Mouse (Mus musculus): ENCODE data around the gene Efcab14. TPM values are rescaled to one million over a fixed set of nuclear protein-coding genes. Genes with fewer than 3 reads are reported as not detected.

The Efcab14 gene
- total and polyA plus RNA-seq, 3 experiments: 18.6 to 113 (median 32.8) TPM

- H3K9me3 ChIP-seq (replicated peaks): no peaks in the 10 kb centered on the region
- TF ChIP-seq GATA1 (IDR thresholded peaks at IDR 0.05; ENCODE audit: borderline replicate concordance, low read length) (no peak), GATA2 (IDR thresholded peaks at IDR 0.05; ENCODE audit: borderline replicate concordance, low read depth, low read length) (no peak), CTCF (IDR thresholded peaks at IDR 0.05; ENCODE audit: low read depth, low read length) (peak; percentile 89), TAL1 (conservative IDR thresholded peaks at IDR 0.05; ENCODE audit: low read depth, low read length) (no peak), POLR2AphosphoS5 (IDR thresholded peaks at IDR 0.05; ENCODE audit: insufficient replicate concordance, low read depth, low read length) (no peak)
- H3K4me3 ChIP-seq (ENCODE audit: low read depth, low read length): no peak overlapping the region
- ATAC-seq (ENCODE audit: extremely low read depth, insufficient number of reproducible peaks, low FRiP score, poor library complexity, severe bottlenecking) (peak; percentile 55; the same call in 1 of the 2 replicates), DNase-seq (ENCODE audit: low spot score) (peak; percentile 45)
- no peaks in the 10 kb centered on the region for H3K36me3 ChIP-seq (replicated peaks)
- peaks cover 27% of the 10 kb centered on the region for H3K4me1 ChIP-seq (ENCODE audit: insufficient read depth, low read depth, low read length)
- peaks cover 7% of the 10 kb centered on the region for H3K27me3 ChIP-seq (ENCODE audit: insufficient read depth, low read length)
Measured at GRCm38 (mm10) chr4:115731588-115732222, 5.8 kb upstream of the Efcab14 start.

DNA sequence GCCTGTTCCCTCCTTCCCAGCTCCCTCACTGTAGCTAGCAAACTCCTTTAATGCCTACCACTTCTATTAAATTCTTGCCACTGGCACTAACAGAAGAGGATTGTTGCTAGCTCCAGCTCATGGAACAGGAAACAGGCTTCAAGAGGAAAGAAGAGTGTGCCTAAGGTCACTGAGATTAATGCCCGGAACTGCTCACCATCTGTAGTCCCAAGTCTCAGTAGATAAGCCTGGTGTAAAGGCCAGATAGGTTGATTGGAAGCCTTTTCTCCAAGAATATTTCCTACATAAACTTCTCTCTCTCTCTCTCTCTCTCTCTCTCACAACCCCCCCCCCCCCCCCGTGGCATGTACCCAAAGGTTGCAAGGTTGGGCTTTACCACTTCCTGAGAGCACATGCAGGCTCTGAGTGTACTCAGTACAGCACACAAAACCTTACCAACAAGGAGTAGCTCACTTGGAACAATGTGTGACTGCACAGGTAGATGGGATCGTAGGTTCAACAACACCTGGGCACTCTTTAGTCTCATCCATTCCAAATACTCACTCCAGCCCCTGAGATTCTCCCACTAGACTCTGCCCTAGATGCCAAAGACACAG lies 5.2 kb upstream of the Efcab14 start:
- no peaks in the 10 kb centered on the region for H3K9me3 ChIP-seq (replicated peaks)
- H3K27me3 ChIP-seq (ENCODE audit: insufficient read depth, low read length): peaks cover 7% of the 10 kb centered on the region
- TF ChIP-seq GATA2 (IDR thresholded peaks at IDR 0.05; ENCODE audit: borderline replicate concordance, low read depth, low read length) (no peak), POLR2AphosphoS5 (IDR thresholded peaks at IDR 0.05; ENCODE audit: insufficient replicate concordance, low read depth, low read length) (no peak), GATA1 (IDR thresholded peaks at IDR 0.05; ENCODE audit: borderline replicate concordance, low read length) (no peak), TAL1 (conservative IDR thresholded peaks at IDR 0.05; ENCODE audit: low read depth, low read length) (no peak), CTCF (IDR thresholded peaks at IDR 0.05; ENCODE audit: low read depth, low read length) (no peak)
- ATAC-seq (ENCODE audit: extremely low read depth, insufficient number of reproducible peaks, low FRiP score, poor library complexity, severe bottlenecking): no peak
- peaks cover 32% of the 10 kb centered on the region for H3K4me1 ChIP-seq (ENCODE audit: insufficient read depth, low read depth, low read length)
- no peaks in the 10 kb centered on the region for H3K36me3 ChIP-seq (replicated peaks)
- H3K4me3 ChIP-seq (ENCODE audit: low read depth, low read length): no peak overlapping the region
- DNase-seq (ENCODE audit: low spot score): no peak

DNA sequence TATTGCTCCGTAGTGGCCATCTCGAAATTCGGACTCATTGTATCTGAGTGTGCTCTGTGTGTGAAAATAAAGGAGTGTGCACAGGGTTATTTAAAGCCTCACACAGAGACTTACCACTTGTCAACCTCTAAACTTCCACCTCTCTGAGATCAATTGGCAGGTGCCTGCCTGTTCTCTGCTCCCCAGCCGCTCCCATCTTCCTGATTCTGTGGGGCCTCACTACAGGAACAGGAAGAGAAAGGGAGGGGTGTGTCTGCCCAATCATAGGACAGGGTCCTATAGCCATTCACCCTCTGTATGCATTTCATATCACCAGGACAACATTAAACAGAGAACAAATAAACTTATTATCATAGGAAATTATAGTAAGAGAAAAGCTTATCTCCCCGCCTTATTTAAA lies 3.8 kb upstream of the Efcab14 start:
- TF ChIP-seq CTCF (IDR thresholded peaks at IDR 0.05; ENCODE audit: low read depth, low read length): no peak
- TF ChIP-seq GATA1 (IDR thresholded peaks at IDR 0.05; ENCODE audit: borderline replicate concordance, low read length): no peak
- no peak for TF ChIP-seq POLR2AphosphoS5 (IDR thresholded peaks at IDR 0.05; ENCODE audit: insufficient replicate concordance, low read depth, low read length)
- TF ChIP-seq GATA2 (IDR thresholded peaks at IDR 0.05; ENCODE audit: borderline replicate concordance, low read depth, low read length): no peak
- no peak for TF ChIP-seq TAL1 (conservative IDR thresholded peaks at IDR 0.05; ENCODE audit: low read depth, low read length)
- Histone ChIP-seq H3K9me3 (replicated peaks) (no peaks in the 10 kb centered on the region), H3K36me3 (replicated peaks) (no peaks in the 10 kb centered on the region), H3K4me3 (ENCODE audit: low read depth, low read length) (no peak overlapping the region), H3K4me1 (ENCODE audit: insufficient read depth, low read depth, low read length) (peaks cover 38% of the 10 kb centered on the region), H3K27me3 (ENCODE audit: insufficient read depth, low read length) (peaks cover 7% of the 10 kb centered on the region)
- ATAC-seq (ENCODE audit: extremely low read depth, insufficient number of reproducible peaks, low FRiP score, poor library complexity, severe bottlenecking) (no peak; the same call in 1 of the 2 replicates), DNase-seq (ENCODE audit: low spot score) (no peak)

- peaks cover 49% of the 10 kb centered on the region for H3K4me1 ChIP-seq (ENCODE audit: insufficient read depth, low read depth, low read length)
- TF ChIP-seq GATA1 (IDR thresholded peaks at IDR 0.05; ENCODE audit: borderline replicate concordance, low read length) (no peak), CTCF (IDR thresholded peaks at IDR 0.05; ENCODE audit: low read depth, low read length) (no peak), POLR2AphosphoS5 (IDR thresholded peaks at IDR 0.05; ENCODE audit: insufficient replicate concordance, low read depth, low read length) (no peak)
- peaks cover 7% of the 10 kb centered on the region for H3K27me3 ChIP-seq (ENCODE audit: insufficient read depth, low read length)
- no peak for ATAC-seq (ENCODE audit: extremely low read depth, insufficient number of reproducible peaks, low FRiP score, poor library complexity, severe bottlenecking)
- no peaks in the 10 kb centered on the region for H3K9me3 ChIP-seq (replicated peaks)
- H3K36me3 ChIP-seq (replicated peaks): peaks cover 6% of the 10 kb centered on the region
- DNase-seq (ENCODE audit: low spot score): no peak
- H3K4me3 ChIP-seq (ENCODE audit: low read depth, low read length): no peak overlapping the region
Measured at GRCm38 (mm10) chr4:115734867-115735266, 2.7 kb upstream of the Efcab14 start.

DNA sequence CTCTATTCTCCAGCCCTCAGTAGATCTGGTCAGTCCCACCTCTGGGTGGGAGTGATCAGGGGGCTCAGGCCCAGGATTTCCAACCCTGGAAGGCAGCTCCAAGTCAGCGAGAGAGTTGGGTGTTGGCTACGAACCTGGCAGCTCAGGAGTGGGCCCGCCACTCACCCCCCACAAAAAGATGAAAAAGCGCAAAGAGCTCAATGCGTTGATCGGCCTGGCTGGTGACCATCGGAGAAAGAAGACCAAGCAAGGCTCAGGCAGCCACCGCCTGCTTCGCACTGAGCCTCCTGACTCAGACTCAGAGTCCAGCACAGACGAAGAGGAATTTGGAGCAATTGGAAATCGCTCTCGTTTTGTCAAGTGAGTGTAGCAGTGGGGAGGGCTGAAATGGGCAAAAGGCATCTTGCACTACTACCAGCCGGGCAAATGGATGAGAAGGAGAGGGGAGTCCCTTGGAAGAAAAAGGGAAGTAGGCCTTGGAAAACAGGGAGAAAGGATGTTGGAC lies 989 bp downstream of the Efcab14 start:
- H3K36me3 ChIP-seq (replicated peaks): peaks cover 38% of the 10 kb centered on the region
- H3K4me1 ChIP-seq (ENCODE audit: insufficient read depth, low read depth, low read length): peaks cover 57% of the 10 kb centered on the region
- TF ChIP-seq GATA1 (IDR thresholded peaks at IDR 0.05; ENCODE audit: borderline replicate concordance, low read length) (no peak), POLR2AphosphoS5 (IDR thresholded peaks at IDR 0.05; ENCODE audit: insufficient replicate concordance, low read depth, low read length) (no peak), TAL1 (conservative IDR thresholded peaks at IDR 0.05; ENCODE audit: low read depth, low read length) (no peak), CTCF (IDR thresholded peaks at IDR 0.05; ENCODE audit: low read depth, low read length) (no peak), GATA2 (IDR thresholded peaks at IDR 0.05; ENCODE audit: borderline replicate concordance, low read depth, low read length) (no peak)
- peaks cover 1% of the 10 kb centered on the region for H3K27me3 ChIP-seq (ENCODE audit: insufficient read depth, low read length)
- DNase-seq (ENCODE audit: low spot score) (no peak), ATAC-seq (ENCODE audit: extremely low read depth, insufficient number of reproducible peaks, low FRiP score, poor library complexity, severe bottlenecking) (no peak)
- H3K4me3 ChIP-seq (ENCODE audit: low read depth, low read length): peak overlapping the region; percentile 90
- no peaks in the 10 kb centered on the region for H3K9me3 ChIP-seq (replicated peaks)

GRCm38 (mm10) chr4:115742658-115743057 lies 5.1 kb downstream of the Efcab14 start:
- peaks cover 35% of the 10 kb centered on the region for H3K4me1 ChIP-seq (ENCODE audit: insufficient read depth, low read depth, low read length)
- no peak overlapping the region for H3K4me3 ChIP-seq (ENCODE audit: low read depth, low read length)
- TF ChIP-seq TAL1 (conservative IDR thresholded peaks at IDR 0.05; ENCODE audit: low read depth, low read length) (no peak), GATA2 (IDR thresholded peaks at IDR 0.05; ENCODE audit: borderline replicate concordance, low read depth, low read length) (no peak), GATA1 (IDR thresholded peaks at IDR 0.05; ENCODE audit: borderline replicate concordance, low read length) (no peak), CTCF (IDR thresholded peaks at IDR 0.05; ENCODE audit: low read depth, low read length) (no peak), POLR2AphosphoS5 (IDR thresholded peaks at IDR 0.05; ENCODE audit: insufficient replicate concordance, low read depth, low read length) (no peak)
- DNase-seq (ENCODE audit: low spot score): no peak
- H3K9me3 ChIP-seq (replicated peaks): no peaks in the 10 kb centered on the region
- no peaks in the 10 kb centered on the region for H3K27me3 ChIP-seq (ENCODE audit: insufficient read depth, low read length)
- H3K36me3 ChIP-seq (replicated peaks): peaks cover 73% of the 10 kb centered on the region
- no peak for ATAC-seq (ENCODE audit: extremely low read depth, insufficient number of reproducible peaks, low FRiP score, poor library complexity, severe bottlenecking)

Data from G1E (cell line).